Mouse (Mus musculus) duodenum, adult 2 months (tissue): ENCODE measurements around the gene Rtn4. TPM values are rescaled to one million over a fixed set of nuclear protein-coding genes. Genes with fewer than 3 reads are reported as not detected.

ENCODE experiments used
- polyA plus RNA-seq: library from polyadenylated mRNA; depleted of rRNA; stranded (reverse); fragments of >200 nt; gene quantifications from 2 replicates; pipeline ENCODE4 v1.2.3, GENCODE M21; 2012; ENCODE audit warnings: low replicate concordance; rRNA removed

Gene Rtn4
- polyA plus RNA-seq = 37.8 and 38.6 TPM in 2 replicates

DNA sequence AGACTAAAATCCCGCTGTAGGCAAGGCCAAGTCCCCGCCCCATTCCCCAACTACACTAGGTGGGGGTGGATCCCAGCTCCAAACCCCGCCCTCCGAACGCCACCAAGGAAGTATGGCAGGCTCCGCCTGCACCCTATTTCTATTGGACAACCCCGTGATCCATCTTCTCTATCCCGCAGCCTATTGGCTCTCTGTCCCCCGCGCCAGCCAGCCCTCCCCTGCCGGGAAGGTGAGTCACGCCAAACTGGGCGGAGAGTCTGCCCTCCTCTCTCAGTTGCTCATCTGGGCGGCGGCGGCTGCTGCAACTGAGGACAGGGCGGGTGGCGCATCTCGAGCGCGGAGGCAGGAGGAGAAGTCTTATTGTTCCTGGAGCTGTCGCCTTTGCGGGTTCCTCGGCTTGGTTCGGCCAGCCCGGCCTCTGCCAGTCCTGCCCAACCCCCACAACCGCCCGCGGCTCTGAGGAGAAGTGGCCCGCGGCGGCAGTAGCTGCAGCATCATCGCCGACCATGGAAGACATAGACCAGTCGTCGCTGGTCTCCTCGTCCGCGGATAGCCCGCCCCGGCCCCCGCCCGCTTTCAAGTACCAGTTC lies at the start of gene Rtn4:
Rtn4 (plus strand) TSS at position 265 of the 590 bp plus-strand sequence.

Other genes with a start within 250 kb of the Rtn4 start
- 0.36 and 0.50 TPM in 2 replicates for gene Prorsd1, start 177.9 kb upstream of the Rtn4 start, polyA plus RNA-seq
- 2.7 and 3.1 TPM in 2 replicates for gene Mtif2, start 166.5 kb upstream of the Rtn4 start, polyA plus RNA-seq
- gene Clhc1, start 145.0 kb upstream of the Rtn4 start, polyA plus RNA-seq = not detected in 2 replicates
- gene Rps27a, start 144.8 kb upstream of the Rtn4 start, polyA plus RNA-seq = 9.0 and 11.9 TPM in 2 replicates
- gene 4931440F15Rik, start 132.7 kb downstream of the Rtn4 start, polyA plus RNA-seq = 0.12 TPM in 1 of 2 replicates, not detected in the other